Mouse (Mus musculus) midbrain, embryonic 13.5 days (tissue): ENCODE results near the gene Rptor. TPM values are rescaled to one million over a fixed set of nuclear protein-coding genes. Genes with fewer than 3 reads are reported as not detected.

Experiments
- ATAC-seq: fragments of 200-750 bp; cut with Nextera tagmentation; 2 replicates; pipeline ENCODE4 v1.8.0; 2017; ENCODE audit warnings: mild to moderate bottlenecking, moderate TSS enrichment, moderate library complexity
- H3K27ac ChIP-seq: fragments of 300-500 bp; sonication (generic); 2 replicates; pipeline ENCODE4 v1.5.1; 2015; ENCODE audit warnings: inconsistent platforms, mild to moderate bottlenecking, moderate library complexity
- H3K27me3 ChIP-seq: fragments of 300-500 bp; sonication (generic); 2 replicates; pipeline ENCODE4 v1.6.1; 2015; ENCODE audit warnings: mild to moderate bottlenecking, inconsistent platforms
- H3K36me3 ChIP-seq: fragments of 300-500 bp; sonication (generic); 2 replicates; pipeline ENCODE4 v1.6.1; 2015; ENCODE audit warnings: mild to moderate bottlenecking, inconsistent platforms
- H3K4me1 ChIP-seq: fragments of 300-500 bp; sonication (generic); replicated peaks from 2 replicates; pipeline ENCODE4 v1.6.1; 2015; ENCODE audit warnings: inconsistent platforms
- H3K4me2 ChIP-seq: fragments of 300-500 bp; sonication (generic); replicated peaks from 2 replicates; pipeline ENCODE4 v1.6.1; 2015; ENCODE audit warnings: moderate library complexity, mild to moderate bottlenecking, inconsistent platforms
- H3K4me3 ChIP-seq: fragments of 300-500 bp; sonication (generic); replicated peaks from 2 replicates; pipeline ENCODE4 v1.5.1; 2015; ENCODE audit warnings: mild to moderate bottlenecking, inconsistent platforms
- H3K9ac ChIP-seq: fragments of 300-500 bp; sonication (generic); replicated peaks from 2 replicates; pipeline ENCODE4 v1.6.1; 2015; ENCODE audit warnings: mild to moderate bottlenecking, inconsistent platforms
- H3K9me3 ChIP-seq: fragments of 300-500 bp; sonication (generic); 2 replicates; pipeline ENCODE4 v1.6.1; 2016; ENCODE audit warnings: mild to moderate bottlenecking, inconsistent platforms
- WGBS: fragments of 180-500 bp; shearing (Covaris S2); methylation state at CpG from one replicate; pipeline ENCODE4 v1.1.7; 2015; 5-methylcytosine and 5-hydroxymethylcytosine counted together
- polyA plus RNA-seq: library from polyadenylated mRNA; unstranded; fragments of >200 nt; fragmentation: Nextera tagmentation; extraction: Ambion mirVana; gene quantifications from 2 replicates; pipeline ENCODE4 v1.2.1, GENCODE M21; 2015

Rptor gene
- polyA plus RNA-seq, 1 experiment from 2014 or later, result 11.7 TPM

DNA sequence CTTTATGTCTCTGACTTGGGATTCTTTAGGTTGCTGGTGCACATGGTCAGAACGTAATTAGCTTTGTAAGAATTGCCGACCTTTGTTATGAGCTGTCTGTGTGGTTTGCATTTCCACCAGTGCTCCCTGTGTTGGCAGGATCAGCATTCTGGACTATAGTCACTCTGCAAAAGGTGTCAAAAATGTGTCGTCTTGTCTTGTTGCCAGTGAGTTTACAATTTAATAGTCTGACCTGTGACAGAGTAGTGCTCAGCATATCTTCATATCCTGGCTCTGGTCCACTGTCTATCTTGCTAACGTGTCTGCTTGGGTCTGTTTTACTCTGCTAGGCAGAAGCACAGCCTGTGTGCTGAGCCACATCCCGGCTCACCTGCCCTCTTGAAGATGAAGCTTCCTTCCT lies 128.7 kb downstream of the Rptor start:
- peaks cover 3% of the 10 kb centered on the region for H3K4me1 ChIP-seq
- no peaks in the 10 kb centered on the region for H3K27me3 ChIP-seq
- no peak overlapping the region for H3K4me3 ChIP-seq
- H3K27ac ChIP-seq, result no peak overlapping the region
- no peak overlapping the region for H3K4me2 ChIP-seq
- peaks cover 3% of the 10 kb centered on the region; the same call in 1 of the 2 replicates for H3K36me3 ChIP-seq
- no peak overlapping the region for H3K9ac ChIP-seq
- no peak for ATAC-seq
- H3K9me3 ChIP-seq, result no peaks in the 10 kb centered on the region
- WGBS, result 87% methylated on average over 5 of the region's 5 CpGs

GRCm38 (mm10) chr11:119732362-119732761 lies 129.7 kb downstream of the Rptor start:
- no peak overlapping the region for H3K4me2 ChIP-seq
- H3K4me1 ChIP-seq, result peaks cover 3% of the 10 kb centered on the region
- H3K36me3 ChIP-seq, result no peaks in the 10 kb centered on the region
- no peak overlapping the region for H3K9ac ChIP-seq
- H3K9me3 ChIP-seq, result no peaks in the 10 kb centered on the region
- no peak for ATAC-seq
- H3K27me3 ChIP-seq, result no peaks in the 10 kb centered on the region
- H3K4me3 ChIP-seq, result no peak overlapping the region
- no peak overlapping the region for H3K27ac ChIP-seq
- 88% methylated on average over 1 of the region's 1 CpGs for WGBS

- 81% methylated on average over 4 of the region's 4 CpGs for WGBS
- ATAC-seq, result no peak
- Histone ChIP-seq H3K9ac (peak overlapping the region; percentile 10; the same call in 1 of the 2 replicates), H3K4me1 (peaks cover 3% of the 10 kb centered on the region), H3K9me3 (no peaks in the 10 kb centered on the region), H3K27ac (no peak overlapping the region), H3K36me3 (no peaks in the 10 kb centered on the region), H3K4me2 (no peak overlapping the region), H3K27me3 (no peaks in the 10 kb centered on the region), H3K4me3 (no peak overlapping the region)
Observed at GRCm38 (mm10) chr11:119732961-119733656, 130.4 kb downstream of the Rptor start.

DNA sequence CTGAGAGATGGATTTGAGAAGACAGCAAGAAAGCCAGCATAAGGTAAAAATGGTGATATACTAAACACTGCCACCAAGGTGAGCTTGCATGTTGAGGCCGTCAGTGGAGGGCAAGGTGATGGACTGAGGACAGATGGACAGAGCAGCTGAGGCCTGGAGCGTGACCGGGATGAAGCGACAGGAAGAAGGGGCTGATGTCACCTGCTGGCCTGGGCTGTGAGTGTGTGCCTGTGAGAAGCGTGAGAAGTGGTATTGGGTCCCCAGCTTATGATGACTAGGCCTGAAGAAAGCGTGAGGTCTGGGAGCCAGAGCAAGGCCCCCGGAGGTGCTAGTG lies 130.9 kb downstream of the Rptor start:
- Histone ChIP-seq H3K27me3 (no peaks in the 10 kb centered on the region), H3K4me2 (no peak overlapping the region), H3K4me3 (no peak overlapping the region), H3K27ac (no peak overlapping the region), H3K9ac (no peak overlapping the region), H3K36me3 (no peaks in the 10 kb centered on the region), H3K4me1 (peaks cover 7% of the 10 kb centered on the region), H3K9me3 (no peaks in the 10 kb centered on the region)
- WGBS, result 93% methylated on average over 7 of the region's 7 CpGs
- ATAC-seq, result no peak

- Histone ChIP-seq H3K4me3 (no peak overlapping the region), H3K27ac (no peak overlapping the region), H3K27me3 (no peaks in the 10 kb centered on the region), H3K4me1 (peaks cover 20% of the 10 kb centered on the region), H3K36me3 (no peaks in the 10 kb centered on the region), H3K9ac (no peak overlapping the region), H3K9me3 (no peaks in the 10 kb centered on the region), H3K4me2 (no peak overlapping the region)
- WGBS, result 90% methylated on average over 2 of the region's 2 CpGs
- ATAC-seq, result no peak
Observed at GRCm38 (mm10) chr11:119735152-119735551, 132.4 kb downstream of the Rptor start.

GRCm38 (mm10) chr11:119738990-119739846 lies 136.5 kb downstream of the Rptor start:
- Histone ChIP-seq H3K4me1 (peaks cover 34% of the 10 kb centered on the region), H3K9me3 (no peaks in the 10 kb centered on the region), H3K4me2 (no peak overlapping the region), H3K27me3 (no peaks in the 10 kb centered on the region), H3K4me3 (no peak overlapping the region), H3K9ac (no peak overlapping the region), H3K36me3 (no peaks in the 10 kb centered on the region), H3K27ac (peak overlapping the region; percentile 63)
- ATAC-seq, result no peak
- 41% methylated on average over 7 of the region's 7 CpGs for WGBS

- no peak overlapping the region for H3K4me3 ChIP-seq
- no peak overlapping the region for H3K4me2 ChIP-seq
- H3K27me3 ChIP-seq, result no peaks in the 10 kb centered on the region
- no peak for ATAC-seq
- H3K9ac ChIP-seq, result no peak overlapping the region
- 92% methylated on average over 1 of the region's 1 CpGs for WGBS
- no peak overlapping the region for H3K27ac ChIP-seq
- H3K4me1 ChIP-seq, result peaks cover 48% of the 10 kb centered on the region
- H3K36me3 ChIP-seq, result no peaks in the 10 kb centered on the region
- no peaks in the 10 kb centered on the region for H3K9me3 ChIP-seq
Observed at GRCm38 (mm10) chr11:119741401-119741800, 138.7 kb downstream of the Rptor start.

DNA sequence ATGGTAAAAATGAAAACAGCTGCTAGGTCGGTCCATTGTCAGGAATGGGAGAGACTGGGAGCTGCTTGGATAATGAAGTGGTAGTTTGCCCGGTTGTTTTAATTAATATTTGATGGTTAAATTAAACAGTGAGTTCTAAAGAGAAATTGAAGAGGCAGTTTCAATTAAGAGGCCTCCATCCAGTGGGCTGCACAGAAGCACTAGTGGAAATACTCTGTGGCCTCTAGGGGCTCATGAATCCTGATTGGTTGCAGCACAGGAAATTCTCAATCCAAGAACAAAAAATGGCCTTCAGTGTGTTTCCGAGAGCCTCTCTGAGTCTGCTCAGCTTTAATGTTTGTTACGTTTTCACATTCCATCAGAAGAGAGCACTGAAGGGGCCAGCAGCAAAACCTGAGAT lies 141.7 kb downstream of the Rptor start:
- no peak for ATAC-seq
- Histone ChIP-seq H3K9ac (no peak overlapping the region), H3K27ac (peak overlapping the region; percentile 68; the same call in 1 of the 2 replicates), H3K4me3 (no peak overlapping the region), H3K9me3 (no peaks in the 10 kb centered on the region), H3K4me2 (no peak overlapping the region), H3K36me3 (no peaks in the 10 kb centered on the region), H3K27me3 (no peaks in the 10 kb centered on the region), H3K4me1 (peaks cover 51% of the 10 kb centered on the region)
- WGBS, result 60% methylated on average over 4 of the region's 4 CpGs

DNA sequence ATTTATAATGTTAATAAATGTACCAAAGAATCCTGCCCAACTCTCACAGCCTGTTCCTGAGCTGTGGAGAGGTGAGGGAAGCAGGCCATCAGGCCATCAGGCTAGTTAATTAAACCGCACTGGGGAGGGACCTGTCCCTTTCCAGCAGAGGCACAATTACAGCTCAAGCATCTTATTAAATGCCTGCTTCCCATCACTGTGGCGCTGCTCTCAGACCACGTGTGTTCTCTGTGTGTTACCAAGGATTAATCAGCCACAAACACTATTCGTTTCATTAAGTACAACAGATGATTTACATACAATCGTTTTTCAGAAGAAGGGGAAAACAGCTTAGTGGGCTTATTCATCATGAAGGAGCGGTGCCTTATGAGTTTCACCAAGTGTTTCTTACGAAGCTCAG lies 142.6 kb downstream of the Rptor start:
- H3K9me3 ChIP-seq, result no peaks in the 10 kb centered on the region
- peaks cover 45% of the 10 kb centered on the region for H3K4me1 ChIP-seq
- H3K27ac ChIP-seq, result peak overlapping the region; percentile 68
- no peaks in the 10 kb centered on the region for H3K27me3 ChIP-seq
- H3K4me2 ChIP-seq, result no peak overlapping the region
- WGBS, result 56% methylated on average over 7 of the region's 7 CpGs
- ATAC-seq, result no peak
- no peak overlapping the region for H3K4me3 ChIP-seq
- H3K9ac ChIP-seq, result no peak overlapping the region
- no peaks in the 10 kb centered on the region for H3K36me3 ChIP-seq

GRCm38 (mm10) chr11:119754459-119754858 lies 151.8 kb downstream of the Rptor start:
- 88% methylated on average over 6 of the region's 6 CpGs for WGBS
- no peak for ATAC-seq
- no peak overlapping the region for H3K9ac ChIP-seq

GRCm38 (mm10) chr11:119758214-119758613 lies 155.5 kb downstream of the Rptor start:
- WGBS, result 96% methylated on average over 5 of the region's 5 CpGs
- H3K4me2 ChIP-seq, result no peak overlapping the region
- peaks cover 11% of the 10 kb centered on the region; the same call in 1 of the 2 replicates for H3K36me3 ChIP-seq
- no peak for ATAC-seq
- H3K27ac ChIP-seq, result no peak overlapping the region
- H3K27me3 ChIP-seq, result no peaks in the 10 kb centered on the region
- no peak overlapping the region for H3K4me3 ChIP-seq
- peaks cover 11% of the 10 kb centered on the region; the same call in 1 of the 2 replicates for H3K4me1 ChIP-seq
- no peaks in the 10 kb centered on the region for H3K9me3 ChIP-seq
- H3K9ac ChIP-seq, result no peak overlapping the region

More at GRCm38 (mm10) chr11:119754459-119754858, 151.8 kb downstream of the Rptor start:
- Histone ChIP-seq H3K4me1 (peaks cover 9% of the 10 kb centered on the region; the same call in 1 of the 2 replicates), H3K27me3 (no peaks in the 10 kb centered on the region), H3K27ac (no peak overlapping the region), H3K36me3 (peaks cover 11% of the 10 kb centered on the region), H3K4me3 (no peak overlapping the region), H3K4me2 (no peak overlapping the region), H3K9me3 (no peaks in the 10 kb centered on the region)

DNA sequence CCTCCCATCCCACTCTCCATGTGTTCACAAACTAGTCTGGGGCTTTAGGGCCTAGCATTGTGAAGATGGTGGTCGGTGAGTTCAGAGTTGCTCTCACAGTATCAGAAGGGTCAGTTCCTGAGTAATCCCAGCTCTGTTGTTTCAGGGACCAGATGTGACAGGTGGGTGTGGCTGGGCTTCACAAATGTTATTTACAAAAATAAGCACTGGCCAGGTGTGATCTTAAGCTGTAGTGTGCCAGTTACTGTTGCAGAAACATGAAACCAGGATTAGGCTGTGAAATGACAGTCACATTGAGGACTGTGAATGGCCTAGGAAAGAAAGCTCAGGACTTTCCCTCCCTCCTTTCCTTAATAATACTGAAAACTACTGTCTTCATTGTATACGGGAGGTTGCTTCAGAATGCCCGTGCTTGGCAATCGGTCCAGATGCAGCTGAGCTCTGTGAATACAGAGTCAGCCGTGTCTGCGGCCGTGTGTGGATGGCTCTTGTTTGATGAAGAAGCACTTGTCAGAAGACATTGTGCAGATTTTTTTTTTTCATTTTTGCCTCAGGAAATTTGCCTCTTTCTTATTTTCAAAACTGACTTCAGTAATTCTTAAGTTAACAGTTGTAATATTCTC lies 156.1 kb downstream of the Rptor start:
- 73% methylated on average over 7 of the region's 7 CpGs for WGBS
- H3K4me2 ChIP-seq, result no peak overlapping the region
- no peak overlapping the region for H3K9ac ChIP-seq
- no peak for ATAC-seq
- H3K9me3 ChIP-seq, result no peaks in the 10 kb centered on the region
- H3K4me3 ChIP-seq, result no peak overlapping the region
- H3K27me3 ChIP-seq, result no peaks in the 10 kb centered on the region
- peak overlapping the region; percentile 6; the same call in 1 of the 2 replicates for H3K27ac ChIP-seq
- peaks cover 11% of the 10 kb centered on the region; the same call in 1 of the 2 replicates for H3K4me1 ChIP-seq
- H3K36me3 ChIP-seq, result peaks cover 11% of the 10 kb centered on the region; the same call in 1 of the 2 replicates
